In the genomic region with DNA sequence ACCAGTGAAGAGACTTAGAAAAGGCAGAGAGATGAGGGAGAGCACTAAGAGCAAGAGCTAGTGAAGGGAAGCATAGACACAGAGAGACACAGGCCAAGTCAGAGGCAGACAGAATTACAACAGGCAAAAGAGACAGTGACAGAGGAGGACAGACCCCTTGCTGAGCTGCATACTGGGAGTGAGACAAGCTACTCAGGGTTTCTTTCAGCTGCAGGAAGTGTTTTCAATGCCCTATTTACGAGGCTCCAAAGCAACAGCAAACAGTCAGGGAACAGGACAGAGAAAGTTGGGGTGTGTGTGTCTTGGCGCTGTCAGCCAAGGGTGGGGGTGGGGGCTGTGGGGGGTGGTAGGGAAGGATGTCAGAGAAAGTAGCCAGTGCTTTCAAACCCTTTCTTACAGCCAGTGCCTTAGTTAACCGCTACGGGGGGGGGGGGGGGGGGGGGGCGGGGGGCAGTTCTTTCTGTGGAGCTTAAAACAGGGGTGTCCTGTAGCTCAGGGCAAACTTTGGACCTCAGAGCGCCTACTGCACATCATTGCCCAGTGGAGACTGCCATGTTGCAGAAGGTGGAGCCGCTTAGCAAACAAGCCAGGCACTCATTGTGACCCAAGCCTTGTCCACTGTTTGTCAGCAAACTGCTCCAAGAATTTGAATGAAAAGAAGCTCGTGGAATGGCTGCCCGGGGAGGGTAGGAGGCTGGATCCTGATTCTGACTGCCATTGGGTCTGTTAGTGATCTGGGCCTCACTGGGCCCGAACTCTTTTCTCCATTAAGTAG, we compare ENCODE assay signal across 8 mouse cellular contexts. TPM values are rescaled to one million over a fixed set of nuclear protein-coding genes. Genes with fewer than 3 reads are reported as not detected.
DNase-seq lines count a peak whose midpoint lies in the region; ATAC-seq and TF ChIP-seq lines count a peak whose summit lies in the region.

A gene (minus strand): TSS at position 107 of the 775 bp plus-strand sequence.

- no peaks in the 10 kb centered on the region for H3K9me3 ChIP-seq in hindbrain, embryonic 16.5 days (ENCODE audit: control insufficient read depth, low read length)
- no peaks in the 10 kb centered on the region for H3K9me3 ChIP-seq in midbrain, embryonic 12.5 days

- H3K27ac ChIP-seq in testis, adult 2 months (ENCODE audit: control insufficient read depth, insufficient read depth, low read depth, low read length): no peak within 1 kb of the TSS
- peak within 1 kb of the TSS; percentile 77 for H3K27ac ChIP-seq in hindbrain, embryonic 16.5 days (ENCODE audit: low read depth, low read length)
- H3K27ac ChIP-seq in midbrain, embryonic 12.5 days (replicated peaks): no peak within 1 kb of the TSS

- peak; percentile 91 for ATAC-seq in hindbrain, embryonic 16.5 days
- no peak for ATAC-seq in midbrain, embryonic 12.5 days (ENCODE audit: low FRiP score, low read depth)

- H3K4me1 ChIP-seq in testis, adult 2 months (ENCODE audit: control insufficient read depth, insufficient read depth, low read length): peaks cover 5% of the 10 kb centered on the region
- H3K4me1 ChIP-seq in hindbrain, embryonic 16.5 days (ENCODE audit: control insufficient read depth, insufficient read depth, low read depth, low read length): peaks cover 3% of the 10 kb centered on the region
- H3K4me1 ChIP-seq in midbrain, embryonic 12.5 days: peaks cover 14% of the 10 kb centered on the region

- no peaks in the 10 kb centered on the region for H3K27me3 ChIP-seq in testis, adult 2 months (ENCODE audit: control insufficient read depth, insufficient read depth, low read length)
- H3K27me3 ChIP-seq in hindbrain, embryonic 16.5 days (replicated peaks; ENCODE audit: control insufficient read depth, insufficient read depth, low read length): no peaks in the 10 kb centered on the region
- H3K27me3 ChIP-seq in midbrain, embryonic 12.5 days: peaks cover 22% of the 10 kb centered on the region

- TF ChIP-seq POLR2A in testis, adult 2 months (IDR thresholded peaks at IDR 0.05; ENCODE audit: control insufficient read depth, low read depth, low read length): no peak

- no peaks in the 10 kb centered on the region for H3K36me3 ChIP-seq in testis, adult 2 months (ENCODE audit: control insufficient read depth, insufficient read depth, low read length)
- peaks cover 2% of the 10 kb centered on the region; the same call in 1 of the 2 replicates for H3K36me3 ChIP-seq in hindbrain, embryonic 16.5 days (ENCODE audit: control insufficient read depth, insufficient read depth, low read length)
- no peaks in the 10 kb centered on the region for H3K36me3 ChIP-seq in midbrain, embryonic 12.5 days

- peak within 1 kb of the TSS; percentile 44 for H3K9ac ChIP-seq in hindbrain, embryonic 16.5 days (ENCODE audit: low read depth, low read length)
- H3K9ac ChIP-seq in midbrain, embryonic 12.5 days (replicated peaks): no peak within 1 kb of the TSS

- peak within 1 kb of the TSS; percentile 47 for H3K4me2 ChIP-seq in hindbrain, embryonic 16.5 days (ENCODE audit: low read length)
- peak within 1 kb of the TSS; percentile 31 for H3K4me2 ChIP-seq in midbrain, embryonic 12.5 days (replicated peaks)

- peak within 1 kb of the TSS; percentile 77 for H3K4me3 ChIP-seq in testis, adult 2 months (ENCODE audit: control insufficient read depth, low read depth, low read length)
- H3K4me3 ChIP-seq in hindbrain, embryonic 16.5 days (ENCODE audit: low read length): peak within 1 kb of the TSS; percentile 30
- no peak within 1 kb of the TSS for H3K4me3 ChIP-seq in midbrain, embryonic 12.5 days

- WGBS in hindbrain, embryonic 16.5 days: 20% methylated on average over 7 of the region's 10 CpGs
- WGBS in midbrain, embryonic 12.5 days: 26% methylated on average over 7 of the region's 10 CpGs

- peak; percentile 53 for DNase-seq in cerebellum, adult 9-11 months
- no peak for DNase-seq in cerebellum, adult 18-20 months
- no peak for DNase-seq in testis, postnatal 14 days (ENCODE audit: low spot score)
- DNase-seq in spleen, postnatal 36 days (ENCODE audit: low spot score in 2 of 2): no peak
- DNase-seq in thymus, postnatal 36 days: no peak

- no peak for TF ChIP-seq CTCF in testis, adult 2 months (IDR thresholded peaks at IDR 0.05; ENCODE audit: control insufficient read depth, insufficient read depth, insufficient replicate concordance, low read depth, low read length)

RNA-seq across cellular contexts. Expression of the gene that starts here (rescaled TPM):
- 1.5 and 2.0 TPM in 2 replicates for polyA plus RNA-seq in testis, adult 2 months (2012; rRNA removed)
- 30.5 and 34.2 TPM in 2 replicates for polyA plus RNA-seq in hindbrain, embryonic 16.5 days (2015; fragmentation: Nextera tagmentation; extraction: Ambion mirVana)
- 0.31 and 0.47 TPM in 2 replicates for polyA plus RNA-seq in midbrain, embryonic 12.5 days (2016; fragmentation: Nextera tagmentation; extraction: Ambion mirVana)

Comparison
In these comparisons a context has a peak if more than half of its experiments do, and no peak if none do; other contexts are left out.
1. RNA of the gene that starts here (polyA plus RNA-seq): 30.5 to 34.2 TPM in hindbrain, embryonic 16.5 days; 1.5 to 2.0 TPM in testis, adult 2 months and 0.31 to 0.47 TPM in midbrain, embryonic 12.5 days; every median in the first group is over 10 times any median in the second.